In the genomic region with DNA sequence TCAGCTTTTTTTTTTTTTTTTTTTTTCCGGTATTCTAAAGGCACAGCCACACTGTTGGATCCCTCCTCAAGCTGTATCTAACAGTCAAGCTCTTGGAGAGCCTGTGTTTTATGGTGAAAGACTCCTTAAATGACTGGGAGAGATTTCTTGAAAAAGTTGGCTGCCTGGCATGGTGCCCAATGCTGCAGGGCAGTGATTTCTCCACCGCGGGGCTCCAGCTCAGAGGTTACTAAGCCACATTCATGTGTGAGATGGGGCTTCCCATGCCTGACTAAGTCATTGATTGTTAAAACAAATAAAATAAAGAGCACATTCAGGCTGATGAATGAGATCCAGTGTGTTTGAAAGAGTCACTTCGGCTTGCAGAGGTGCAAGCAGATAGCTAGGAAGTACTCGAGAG, we compare ENCODE assay signal across 8 mouse cellular contexts.
DNase-seq lines count a peak whose midpoint lies in the region; ATAC-seq lines count a peak whose summit lies in the region.
"Had no signal": no experiment of that assay in that cellular context is flagged by ENCODE, and none has a peak within 500 bp of the region (broad histone marks: within the 10 kb centered on the region; RNA-seq: fewer than 3 reads in every experiment).

No protein-coding gene starts in this region.

- no peaks in the 10 kb centered on the region for H3K4me1 ChIP-seq in hindbrain, embryonic 16.5 days (ENCODE audit: control insufficient read depth, insufficient read depth, low read depth, low read length)
- 0 out of 2 replicates have a peak, but pooled peaks cover 4% of the 10 kb centered on the region for H3K4me1 ChIP-seq in hindbrain, embryonic 13.5 days (replicated peaks)
- H3K4me1 ChIP-seq in neural tube, embryonic 11.5 days (ENCODE audit: control insufficient read depth, insufficient read depth, low read length), result no peaks in the 10 kb centered on the region
- H3K4me1 ChIP-seq in neural tube, embryonic 15.5 days, result no peaks in the 10 kb centered on the region
- H3K4me1 ChIP-seq: heart, embryonic 15.5 days had no signal

- H3K9me3 ChIP-seq in hindbrain, embryonic 16.5 days (ENCODE audit: control insufficient read depth, low read length), result no peaks in the 10 kb centered on the region
- no peaks in the 10 kb centered on the region for H3K9me3 ChIP-seq in hindbrain, embryonic 13.5 days
- no peaks in the 10 kb centered on the region for H3K9me3 ChIP-seq in neural tube, embryonic 11.5 days (ENCODE audit: control insufficient read depth, low read length)
- no peaks in the 10 kb centered on the region for H3K9me3 ChIP-seq in neural tube, embryonic 15.5 days (replicated peaks)
- H3K9me3 ChIP-seq: heart, embryonic 15.5 days had no signal

- DNase-seq in neural tube, embryonic 11.5 days (ENCODE audit: low spot score), result peak; percentile 13
- peak; percentile 10 for DNase-seq in brain, adult 2 months (ENCODE audit: low read depth, low spot score)
- DNase-seq in lung, postnatal 14 days, result peak; percentile 14
- no peak for DNase-seq in spleen, postnatal 14 days (ENCODE audit: low spot score in 2 of 2)

- 41% methylated on average over 5 of the region's 5 CpGs for WGBS in hindbrain, embryonic 16.5 days
- 47% methylated on average over 5 of the region's 5 CpGs for WGBS in hindbrain, embryonic 13.5 days
- WGBS in neural tube, embryonic 11.5 days, result 80% methylated on average over 5 of the region's 5 CpGs
- WGBS in neural tube, embryonic 15.5 days, result 35% methylated on average over 5 of the region's 5 CpGs

- peak; percentile 54; the same call in 1 of the 2 replicates for ATAC-seq in hindbrain, embryonic 16.5 days
- no peak for ATAC-seq in hindbrain, embryonic 13.5 days (ENCODE audit: low FRiP score)
- no peak for ATAC-seq in neural tube, embryonic 11.5 days (ENCODE audit: insufficient read depth, low FRiP score, low TSS enrichment)
- no peak for ATAC-seq in neural tube, embryonic 15.5 days (ENCODE audit: low FRiP score)

- no peak overlapping the region for H3K27ac ChIP-seq in hindbrain, embryonic 16.5 days (ENCODE audit: low read depth, low read length)
- H3K27ac ChIP-seq in hindbrain, embryonic 13.5 days, result no peak overlapping the region
- no peak overlapping the region for H3K27ac ChIP-seq in neural tube, embryonic 11.5 days (ENCODE audit: low read depth, low read length)
- H3K27ac ChIP-seq in neural tube, embryonic 15.5 days (replicated peaks), result no peak overlapping the region
- H3K27ac ChIP-seq: heart, embryonic 15.5 days had no signal

- no peak overlapping the region for H3K4me3 ChIP-seq in hindbrain, embryonic 16.5 days (ENCODE audit: low read length)
- H3K4me3 ChIP-seq in hindbrain, embryonic 13.5 days, result no peak overlapping the region
- H3K4me3 ChIP-seq in neural tube, embryonic 11.5 days (ENCODE audit: low read depth, low read length), result no peak overlapping the region
- H3K4me3 ChIP-seq in neural tube, embryonic 15.5 days (replicated peaks), result no peak overlapping the region
- H3K4me3 ChIP-seq: heart, embryonic 15.5 days had no signal

- no peaks in the 10 kb centered on the region for H3K36me3 ChIP-seq in hindbrain, embryonic 16.5 days (ENCODE audit: control insufficient read depth, insufficient read depth, low read length)
- no peaks in the 10 kb centered on the region for H3K36me3 ChIP-seq in hindbrain, embryonic 13.5 days
- no peaks in the 10 kb centered on the region for H3K36me3 ChIP-seq in neural tube, embryonic 11.5 days (ENCODE audit: control insufficient read depth, insufficient read depth, low read length)
- H3K36me3 ChIP-seq in neural tube, embryonic 15.5 days, result no peaks in the 10 kb centered on the region
- H3K36me3 ChIP-seq: heart, embryonic 15.5 days had no signal

- no peaks in the 10 kb centered on the region for H3K27me3 ChIP-seq in hindbrain, embryonic 16.5 days (replicated peaks; ENCODE audit: control insufficient read depth, insufficient read depth, low read length)
- no peaks in the 10 kb centered on the region for H3K27me3 ChIP-seq in hindbrain, embryonic 13.5 days
- H3K27me3 ChIP-seq in neural tube, embryonic 11.5 days (ENCODE audit: control insufficient read depth, insufficient read depth, low read length), result no peaks in the 10 kb centered on the region
- H3K27me3 ChIP-seq in neural tube, embryonic 15.5 days (replicated peaks), result no peaks in the 10 kb centered on the region
- H3K27me3 ChIP-seq: heart, embryonic 15.5 days had no signal

- no peak overlapping the region for H3K9ac ChIP-seq in hindbrain, embryonic 16.5 days (ENCODE audit: low read depth, low read length)
- no peak overlapping the region for H3K9ac ChIP-seq in hindbrain, embryonic 13.5 days
- H3K9ac ChIP-seq in neural tube, embryonic 11.5 days (ENCODE audit: low read length), result no peak overlapping the region
- H3K9ac ChIP-seq in neural tube, embryonic 15.5 days (replicated peaks), result no peak overlapping the region
- H3K9ac ChIP-seq: heart, embryonic 15.5 days had no signal

- no peak overlapping the region for H3K4me2 ChIP-seq in hindbrain, embryonic 16.5 days (ENCODE audit: low read length)
- H3K4me2 ChIP-seq in hindbrain, embryonic 13.5 days, result no peak overlapping the region
- H3K4me2 ChIP-seq in neural tube, embryonic 11.5 days (ENCODE audit: low read depth), result no peak overlapping the region
- H3K4me2 ChIP-seq in neural tube, embryonic 15.5 days, result no peak overlapping the region
- H3K4me2 ChIP-seq: heart, embryonic 15.5 days had no signal

Comparison
In these comparisons a context has a peak if more than half of its experiments do, and no peak if none do; other contexts are left out.
1. DNase-seq: peak in neural tube, embryonic 11.5 days (single experiment), brain, adult 2 months (single experiment) and lung, postnatal 14 days (single experiment); none in spleen, postnatal 14 days (0 of 2).